Comparison of ENCODE assay signal across 18 mouse cellular contexts in the genomic region with DNA sequence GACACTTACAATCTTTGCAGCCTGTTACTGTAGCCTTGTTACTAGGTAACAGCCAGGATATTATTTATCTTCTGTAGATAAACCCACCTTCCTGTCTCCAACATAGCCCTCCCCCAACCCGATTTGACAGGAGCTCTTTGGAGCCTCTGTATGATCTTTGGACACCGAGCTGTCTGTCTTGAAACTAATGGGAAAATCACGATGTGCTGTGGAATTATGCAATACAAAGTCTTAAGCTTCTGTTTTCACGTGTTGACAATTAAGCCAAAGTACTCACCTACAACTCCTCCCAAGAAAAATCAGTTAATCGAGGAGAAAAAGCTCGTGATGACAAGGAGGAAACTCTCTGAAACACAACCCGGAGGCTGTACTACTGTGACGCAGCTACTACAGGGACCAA.
"Had no signal": no experiment of that assay in that cellular context is flagged by ENCODE, and none has a peak within 500 bp of the region (broad histone marks: within the 10 kb centered on the region; RNA-seq: fewer than 3 reads in every experiment).

No protein-coding gene starts in this region.

- H3K9ac ChIP-seq: lung, embryonic 14.5 days; midbrain, embryonic 12.5 days; neural tube, embryonic 13.5 days; neural tube, embryonic 15.5 days had no signal

- H3K27me3 ChIP-seq: midbrain, embryonic 12.5 days; neural tube, embryonic 13.5 days; neural tube, embryonic 15.5 days had no signal

- H3K4me1 ChIP-seq: midbrain, embryonic 12.5 days had no signal

- H3K27ac ChIP-seq: midbrain, embryonic 10.5 days; midbrain, embryonic 12.5 days; neural tube, embryonic 13.5 days; neural tube, embryonic 15.5 days had no signal

- H3K4me2 ChIP-seq: lung, embryonic 14.5 days; midbrain, embryonic 12.5 days; neural tube, embryonic 13.5 days; neural tube, embryonic 15.5 days had no signal

- H3K36me3 ChIP-seq: midbrain, embryonic 10.5 days; midbrain, embryonic 12.5 days; neural tube, embryonic 13.5 days; neural tube, embryonic 15.5 days had no signal

- ATAC-seq: midbrain, embryonic 16.5 days had no signal

- H3K9me3 ChIP-seq: midbrain, embryonic 10.5 days; midbrain, embryonic 12.5 days; neural tube, embryonic 13.5 days; neural tube, embryonic 15.5 days had no signal

- H3K4me3 ChIP-seq: midbrain, embryonic 10.5 days; midbrain, embryonic 12.5 days; myocyte; neural tube, embryonic 13.5 days; neural tube, embryonic 15.5 days had no signal

- DNase-seq: lung, embryonic 14.5 days; lung, postnatal 10 days; lung, postnatal 4 days; midbrain, embryonic 14.5 days; retina, postnatal 1 day; right cerebral cortex, adult 18-20 months; right cerebral cortex, postnatal 25 days; right cerebral cortex, postnatal 4 days; spleen, adult 18-20 months; thymus, adult 18-20 months; thymus, postnatal 14 days; thymus, postnatal 36 days had no signal
